Mouse (Mus musculus) ovary, postnatal 10 days (tissue): ENCODE measurements around the gene Mboat1.

Experiments used
- DNase-seq: peaks from one replicate; pipeline ENCODE4 v3.0.0; 2022; ENCODE audit warnings: low spot score

Mboat1 gene

DNA sequence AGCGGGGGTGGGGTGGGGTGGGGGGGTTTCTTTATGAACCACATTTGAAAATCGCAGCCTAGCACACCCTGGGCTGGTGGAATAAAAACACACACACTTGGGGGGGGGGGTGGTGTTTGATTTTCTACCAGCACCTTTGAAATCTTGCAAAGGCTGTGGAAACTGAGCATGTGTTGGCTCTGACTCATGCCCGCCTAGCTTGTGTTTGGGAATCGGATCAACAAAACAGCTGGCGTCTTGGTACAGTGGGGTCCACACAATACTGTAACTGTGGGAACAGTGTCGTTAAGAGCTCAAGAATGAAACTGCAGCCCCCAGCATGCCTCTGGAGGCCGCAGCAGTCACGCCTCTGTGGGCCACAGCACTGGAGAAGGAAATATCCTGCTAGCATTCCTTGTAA lies 50.2 kb downstream of the Mboat1 start:
- DNase-seq: no peak

DNA sequence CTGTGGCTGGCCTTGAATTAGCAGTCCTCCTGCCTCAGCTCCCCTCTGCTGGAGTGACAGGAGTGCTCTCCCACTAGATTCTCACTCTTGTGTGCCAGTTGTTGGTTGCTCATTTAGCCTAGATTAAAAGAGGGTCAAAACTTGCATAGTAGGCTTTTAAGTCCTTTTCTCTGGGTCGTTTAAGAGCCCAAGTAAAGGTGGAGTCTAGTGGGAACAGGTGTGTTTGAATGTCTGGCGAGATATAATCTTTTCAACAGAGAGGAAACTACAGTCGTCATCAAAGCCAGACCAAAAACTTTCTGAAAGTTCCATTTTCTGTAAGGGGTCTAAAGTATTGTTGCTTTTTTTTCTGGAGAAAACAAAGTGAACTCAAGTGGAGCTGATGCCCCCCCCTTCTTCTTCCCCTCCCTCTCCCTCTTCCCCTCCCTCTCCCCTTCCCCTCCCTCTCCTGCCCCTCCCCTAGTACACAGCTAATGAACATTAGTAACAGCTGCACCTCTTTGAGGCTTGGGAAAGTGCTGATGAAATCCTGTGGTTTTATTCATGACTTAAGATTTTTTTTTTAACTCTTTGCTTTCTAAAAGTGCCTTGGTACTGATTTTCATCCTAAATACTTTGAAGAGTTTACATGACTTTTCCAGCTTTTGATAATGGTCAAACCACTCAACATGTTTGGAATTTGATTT lies 55.9 kb downstream of the Mboat1 start:
- DNase-seq: no peak

DNA sequence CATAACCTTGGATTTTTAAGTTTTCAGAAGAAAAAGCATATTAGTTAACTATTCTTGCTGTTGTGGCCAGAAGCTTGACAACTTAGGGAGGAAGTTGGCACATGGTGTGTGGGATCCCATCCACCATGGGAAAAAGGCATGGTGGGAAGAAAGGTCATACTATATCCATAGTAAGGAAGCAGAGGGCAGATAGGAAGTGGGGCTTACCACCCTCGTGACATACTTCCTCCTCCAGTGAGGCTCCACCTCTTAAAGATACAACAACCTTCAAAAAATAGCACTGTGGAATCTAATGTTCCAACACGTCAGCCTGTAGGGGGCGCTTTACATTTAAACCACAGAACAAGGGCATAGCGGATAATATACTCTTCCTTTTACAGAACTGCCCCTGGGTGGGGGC lies 57.1 kb downstream of the Mboat1 start:
- no peak for DNase-seq

DNA sequence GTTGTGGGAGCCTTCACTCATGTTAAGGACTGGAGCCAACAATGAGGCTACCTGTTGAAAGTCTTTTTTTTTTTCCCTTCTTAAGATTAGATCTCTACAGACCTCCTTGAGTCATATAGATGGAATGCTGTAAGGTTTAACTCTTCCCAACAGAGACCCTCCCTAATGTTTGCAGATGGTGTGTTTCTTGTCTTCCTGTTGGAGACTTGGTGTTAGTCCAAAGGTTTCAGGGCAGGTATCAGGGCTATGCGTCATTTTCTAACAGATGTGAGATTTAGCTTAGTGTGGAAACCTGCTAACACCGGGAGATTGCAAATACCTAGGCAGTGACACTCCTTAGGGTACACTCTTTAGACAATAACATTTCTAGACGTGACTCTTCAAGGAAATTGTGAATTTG lies 58.5 kb downstream of the Mboat1 start:
- DNase-seq: no peak

DNA sequence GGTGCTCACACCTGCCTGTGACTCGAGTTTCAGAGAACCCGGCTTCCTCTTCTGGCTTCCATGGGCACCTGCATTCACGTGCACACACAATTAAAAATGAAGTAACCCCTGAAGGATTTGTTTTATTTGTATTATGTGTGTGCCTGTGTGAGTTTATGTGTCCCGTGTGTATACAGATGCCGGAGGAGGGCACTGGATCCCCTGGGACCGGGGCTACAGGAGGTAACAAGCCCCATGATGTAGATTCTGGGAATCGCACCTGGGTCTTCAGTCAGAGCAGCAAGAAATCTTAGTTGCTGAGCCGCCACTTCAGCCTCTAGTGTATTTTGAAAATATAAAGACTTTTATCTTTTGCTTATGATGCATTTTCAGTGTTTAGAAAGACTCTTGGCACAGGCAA lies 60.4 kb downstream of the Mboat1 start:
- DNase-seq: no peak

DNA sequence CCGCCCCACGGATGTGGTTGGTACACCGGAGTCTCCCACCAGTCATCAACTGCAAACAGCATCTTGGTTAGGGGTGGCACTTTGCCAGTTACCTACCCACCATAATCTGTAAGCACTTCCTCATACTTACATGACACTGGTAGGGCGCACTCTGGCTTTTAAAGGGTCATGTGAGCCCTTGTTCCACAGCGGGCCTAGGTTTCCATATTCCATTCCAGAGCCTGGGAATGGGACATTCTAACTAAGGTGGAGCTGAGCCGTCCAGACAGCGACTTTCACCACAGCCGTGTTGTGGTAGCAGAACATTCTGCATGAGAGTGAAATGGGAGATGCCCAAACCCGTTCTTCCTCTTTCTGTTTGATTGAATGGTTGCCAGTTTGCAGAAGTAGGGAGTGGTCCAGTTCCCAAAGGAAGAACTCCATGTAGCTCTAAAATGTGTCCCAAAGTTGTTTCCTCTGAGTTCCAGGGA lies 61.8 kb downstream of the Mboat1 start:
- DNase-seq: no peak

DNA sequence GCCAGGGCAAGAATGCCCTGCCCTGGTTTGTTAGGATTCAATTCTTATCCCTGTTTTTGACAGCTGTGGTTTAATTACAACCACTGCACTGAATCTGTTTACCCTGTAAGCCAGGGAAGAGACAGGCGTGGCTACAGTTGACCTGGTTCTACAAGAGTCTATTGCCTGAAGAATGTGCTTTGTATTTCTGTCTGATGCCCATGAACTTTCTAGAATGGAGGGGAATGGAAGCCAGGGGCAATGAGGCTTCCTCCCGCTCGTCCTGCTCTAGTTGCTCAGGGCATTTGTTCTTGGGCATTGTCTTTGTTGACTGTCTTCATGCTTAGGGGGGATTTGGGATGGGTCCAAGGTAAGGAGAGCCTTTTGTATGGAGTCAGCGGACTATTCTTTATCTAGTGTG lies 63.5 kb downstream of the Mboat1 start:
- DNase-seq: no peak

DNA sequence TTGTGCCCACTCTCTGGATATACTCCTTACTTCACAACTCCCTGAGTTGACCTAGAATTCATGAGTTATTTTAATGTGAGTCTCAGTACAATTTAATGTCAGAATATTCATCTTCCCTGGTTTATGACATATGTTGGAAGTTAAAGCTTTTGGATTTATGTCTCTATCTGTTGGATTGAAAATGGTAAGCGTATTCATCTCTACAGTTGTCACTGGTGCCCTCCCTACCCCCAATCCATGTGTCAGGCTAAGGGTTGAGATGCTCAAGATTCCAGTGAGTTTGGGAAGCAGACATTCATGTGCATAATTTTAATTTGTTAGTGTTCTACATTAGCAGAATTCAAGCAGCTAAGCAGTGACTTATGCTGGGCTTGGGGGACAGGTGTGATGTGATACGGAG lies 64.4 kb downstream of the Mboat1 start:
- DNase-seq: no peak

DNA sequence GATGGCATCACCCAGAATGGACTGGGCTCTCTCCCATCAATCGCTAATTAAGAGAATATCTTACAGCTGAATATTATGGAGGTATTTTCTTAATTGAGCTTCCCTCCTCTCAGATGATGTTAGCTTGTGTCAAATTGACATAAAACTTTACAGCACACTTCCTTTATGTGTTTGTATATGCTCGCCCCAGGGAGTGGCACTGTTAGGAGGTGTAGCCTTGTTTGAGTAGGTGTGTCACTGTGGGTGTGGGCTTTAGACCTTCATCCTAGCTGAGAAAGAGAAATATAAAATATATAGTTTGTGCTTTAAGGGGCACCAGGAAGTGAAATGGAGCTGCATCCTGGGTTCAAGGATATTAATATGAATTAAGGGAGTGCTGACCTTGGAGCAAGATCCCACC lies 66.7 kb downstream of the Mboat1 start:
- DNase-seq: no peak

DNA sequence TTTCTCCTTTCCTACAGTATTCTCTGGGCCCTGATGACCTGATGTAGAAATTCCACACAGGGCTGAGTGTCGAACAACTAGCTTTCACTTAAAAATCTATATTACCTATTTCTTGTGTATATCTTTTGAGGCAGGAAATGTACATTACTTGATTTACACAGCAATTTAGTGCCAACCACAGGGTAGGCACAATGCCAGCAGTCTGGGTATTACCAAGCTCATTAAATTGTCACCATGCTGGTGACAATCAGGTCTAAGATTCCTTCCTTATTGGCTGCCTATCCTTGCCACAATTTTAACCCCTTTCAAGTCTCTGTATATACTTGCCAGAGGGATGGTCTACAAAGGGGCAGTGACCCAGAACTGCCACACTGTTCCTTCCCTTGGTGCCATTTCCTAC lies 71.9 kb downstream of the Mboat1 start:
- DNase-seq: no peak

DNA sequence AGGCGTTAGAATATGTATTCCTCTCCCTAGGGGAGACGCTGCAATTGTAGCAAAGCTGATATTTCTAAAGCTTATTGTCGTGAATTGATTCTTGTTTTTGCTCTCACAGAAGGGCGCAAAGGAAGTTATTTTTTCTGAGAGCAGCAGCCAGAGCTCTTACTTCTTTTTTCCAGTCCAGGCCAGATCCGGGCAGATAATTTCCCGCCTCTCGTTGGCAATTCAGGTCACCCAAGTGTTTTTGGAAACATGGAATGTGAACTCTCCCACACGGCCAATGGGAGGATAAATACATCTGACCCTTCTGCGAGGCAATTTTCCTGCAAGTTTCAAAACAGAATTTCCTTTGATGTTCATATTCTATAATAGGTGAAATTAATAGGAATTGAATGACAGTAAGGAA lies 77.0 kb downstream of the Mboat1 start:
- no peak for DNase-seq

DNA sequence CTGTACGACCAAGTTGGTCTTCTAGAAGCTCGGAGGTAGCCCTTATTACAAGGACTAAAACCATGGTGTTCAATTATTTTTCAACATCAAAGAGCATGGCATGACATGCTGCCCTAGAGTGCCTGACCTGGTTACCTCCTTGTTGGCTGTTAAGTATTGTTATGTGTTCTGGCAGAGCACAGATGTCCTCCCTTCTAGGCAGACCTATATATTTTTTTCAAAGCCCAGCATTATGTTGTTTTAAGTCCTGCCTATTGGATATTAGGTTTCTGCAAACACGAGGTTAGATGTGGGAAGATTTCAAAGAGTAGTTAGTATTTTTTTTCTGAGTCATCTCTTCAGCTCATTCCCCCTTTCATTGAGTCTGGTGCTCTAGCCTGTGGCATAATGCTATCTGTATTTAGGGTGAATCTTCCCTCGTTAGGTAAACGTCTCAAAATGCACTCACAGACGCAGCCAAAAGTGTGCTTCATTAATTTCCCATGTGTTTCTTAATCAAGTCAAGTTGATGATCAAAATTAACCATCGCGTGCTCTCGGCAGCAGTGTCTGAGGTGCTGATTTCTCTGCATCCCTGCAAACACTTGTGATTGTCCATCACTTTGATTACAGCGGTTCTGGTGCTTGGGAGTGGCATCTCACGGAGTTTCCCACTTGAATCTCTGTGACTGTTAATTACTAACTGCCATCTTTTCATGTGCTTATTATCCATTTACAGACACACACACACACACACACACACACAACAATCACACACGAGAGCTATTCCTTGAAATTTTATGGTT lies 81.5 kb downstream of the Mboat1 start:
- DNase-seq: no peak

DNA sequence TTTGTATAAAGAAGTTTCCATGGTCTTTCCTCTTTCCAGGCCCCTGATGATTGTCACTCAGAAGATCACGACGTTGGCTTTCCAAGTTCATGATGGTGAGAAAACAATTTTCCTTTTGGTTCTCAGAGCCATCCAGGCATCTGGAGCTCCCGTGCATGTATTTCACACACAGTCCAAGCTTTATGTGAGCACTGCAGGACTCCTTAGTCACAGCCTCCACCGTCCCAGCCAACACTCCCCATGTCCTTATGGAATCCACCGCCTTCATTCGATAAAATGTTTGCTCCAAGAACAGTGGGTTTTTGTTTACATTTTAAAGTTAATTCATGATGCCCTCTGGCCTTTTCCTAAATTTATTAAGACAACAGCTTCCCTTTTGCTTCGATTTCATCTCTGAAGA lies 83.3 kb downstream of the Mboat1 start:
- DNase-seq: no peak

DNA sequence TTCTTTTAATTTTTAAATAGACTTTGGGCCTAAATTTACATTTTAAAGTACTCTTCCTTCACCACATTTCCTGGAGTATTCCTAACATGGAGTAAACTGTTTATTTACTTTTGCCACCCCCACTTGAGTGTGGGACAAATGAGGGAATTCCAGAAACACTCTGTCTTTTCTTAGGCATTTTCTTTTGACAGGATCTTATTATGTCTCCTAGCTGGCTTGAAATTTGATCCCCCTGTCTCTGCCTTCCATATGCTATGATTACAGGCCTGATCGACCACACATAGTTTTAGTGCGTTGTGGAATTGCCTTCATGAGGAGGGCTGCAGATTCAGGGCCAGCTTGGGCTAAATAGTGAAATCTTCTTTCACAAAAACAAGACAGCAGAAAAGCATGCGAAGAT lies 85.0 kb downstream of the Mboat1 start:
- DNase-seq: no peak

DNA sequence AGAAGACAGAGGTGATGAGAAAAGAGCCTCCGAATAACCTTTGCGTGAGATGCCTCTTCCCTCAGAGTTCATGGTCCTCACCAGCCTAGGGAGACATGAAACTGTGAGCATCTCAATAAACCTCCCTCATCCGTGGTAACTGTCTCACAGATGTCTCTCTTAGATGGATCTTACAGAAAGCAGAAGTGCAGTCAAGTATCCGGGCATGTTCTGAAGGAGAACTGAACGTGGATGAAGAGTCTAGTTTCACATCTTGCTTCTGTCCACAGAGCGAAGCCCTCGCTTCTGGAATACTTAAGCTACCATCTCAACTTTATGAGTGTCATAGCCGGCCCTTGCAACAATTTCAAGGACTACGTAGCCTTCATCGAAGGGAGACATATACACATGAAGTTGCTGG lies 87.8 kb downstream of the Mboat1 start:
- no peak for DNase-seq

DNA sequence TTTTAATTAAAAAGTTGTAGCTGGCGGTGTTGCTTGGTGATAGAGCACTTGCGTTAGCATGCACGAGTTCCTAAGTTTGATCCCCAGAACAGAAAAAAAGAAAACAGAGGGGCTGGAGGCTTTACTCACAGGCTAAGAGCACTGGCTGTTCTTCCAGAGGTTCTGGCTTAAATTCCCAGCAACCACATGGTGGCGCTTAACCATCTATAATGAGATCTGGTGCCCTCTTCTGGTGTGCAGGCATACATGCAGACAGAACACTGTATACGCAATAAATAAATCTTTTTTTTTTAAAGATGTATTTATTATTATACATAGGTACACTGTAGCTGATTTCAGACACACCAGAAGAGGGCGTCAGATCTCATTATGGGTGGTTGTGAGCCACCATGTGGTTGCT lies 88.4 kb downstream of the Mboat1 start:
- DNase-seq: no peak

DNA sequence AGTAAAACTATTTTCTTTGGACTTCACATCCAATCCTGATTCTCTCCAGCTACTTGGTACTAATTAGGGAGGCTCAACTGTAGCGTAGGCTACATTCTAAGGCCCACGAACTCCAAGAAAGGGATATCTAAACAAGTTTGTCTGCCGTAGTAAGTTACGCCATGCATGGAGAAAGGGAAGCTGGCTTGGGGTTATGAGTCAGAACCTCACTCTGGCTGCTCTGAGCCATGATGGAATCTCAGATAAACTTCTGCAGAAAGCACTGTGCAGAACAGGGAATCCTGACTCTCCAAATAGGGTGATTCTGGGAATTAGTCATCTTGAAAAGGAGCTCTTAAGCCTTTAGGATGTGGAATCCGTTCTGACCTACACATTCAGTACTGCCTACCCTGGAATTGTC lies 92.5 kb downstream of the Mboat1 start:
- no peak for DNase-seq

DNA sequence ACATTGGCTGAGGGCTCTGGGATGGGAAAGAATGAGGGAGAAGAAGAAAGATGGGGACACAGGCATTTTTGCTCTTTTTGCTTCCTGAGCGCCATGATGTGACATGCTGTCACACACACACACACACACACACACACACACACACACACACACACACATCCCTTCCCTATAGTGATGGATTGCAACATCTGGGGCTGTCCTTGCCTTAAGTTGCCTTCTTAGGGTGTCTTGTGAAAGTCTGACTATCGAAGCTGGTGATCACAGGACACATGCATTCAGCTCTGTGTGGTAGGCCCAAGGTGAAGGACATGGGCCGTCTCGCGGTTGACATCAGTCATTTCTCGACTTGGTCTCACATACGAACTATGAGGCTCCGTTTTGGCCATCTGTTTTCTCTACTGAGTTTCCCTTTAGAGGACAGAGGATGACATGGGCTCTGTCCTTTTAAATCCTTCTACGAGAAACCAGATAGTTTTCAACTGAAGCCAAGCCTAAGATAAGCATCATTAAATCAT lies 93.4 kb downstream of the Mboat1 start:
- no peak for DNase-seq

DNA sequence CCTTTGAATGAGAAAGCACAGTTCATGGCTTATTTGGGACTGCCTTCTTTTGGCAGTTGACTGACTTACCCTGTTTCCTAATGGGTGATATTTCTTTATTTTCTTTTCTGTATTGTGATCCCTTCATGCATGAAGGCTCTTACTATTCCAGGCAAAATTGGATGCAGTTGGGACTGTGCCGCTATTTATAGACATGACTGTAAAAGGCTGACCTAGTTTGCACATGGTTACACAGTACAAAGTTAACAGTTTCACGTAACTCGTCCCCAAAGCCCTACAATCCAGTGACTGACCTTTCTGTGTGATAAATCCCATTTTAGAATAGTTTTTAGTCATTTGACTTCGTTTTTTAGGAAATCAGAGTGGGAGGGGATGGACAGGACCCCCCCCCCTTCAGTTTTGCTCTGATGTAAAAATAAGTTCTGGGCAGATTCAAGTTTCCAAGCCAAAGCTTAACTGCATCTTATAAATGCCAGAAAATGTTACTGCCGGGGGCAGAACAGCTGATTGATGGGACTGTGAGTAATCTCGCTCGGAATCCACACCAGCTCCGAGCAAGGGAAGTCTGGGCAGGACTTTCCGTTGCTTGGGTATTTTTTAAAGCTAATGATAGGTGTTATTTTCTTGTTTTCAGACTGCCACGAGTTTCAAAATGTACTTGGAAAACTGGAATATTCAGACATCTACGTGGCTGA lies 98.9 kb downstream of the Mboat1 start:
- no peak for DNase-seq

DNA sequence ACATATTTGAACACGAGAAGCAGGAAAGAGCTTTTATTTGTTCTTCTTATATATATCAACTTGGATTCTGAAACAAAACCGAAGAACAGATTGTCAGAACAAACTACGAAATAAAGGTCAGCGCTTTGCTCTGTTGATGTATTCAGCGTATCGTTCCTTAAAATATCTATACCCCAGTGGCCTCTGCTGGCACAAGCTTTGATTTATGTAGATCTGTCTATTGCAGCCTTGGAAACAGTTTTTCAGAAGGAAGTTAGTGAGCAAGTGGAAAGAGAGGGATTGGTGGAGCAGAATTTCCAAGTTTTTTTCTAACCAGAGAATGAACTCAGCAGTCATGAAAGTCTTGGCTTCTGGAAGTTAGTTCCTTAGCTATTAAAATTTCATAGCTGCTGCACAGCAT lies 103.1 kb downstream of the Mboat1 start:
- no peak for DNase-seq

DNA sequence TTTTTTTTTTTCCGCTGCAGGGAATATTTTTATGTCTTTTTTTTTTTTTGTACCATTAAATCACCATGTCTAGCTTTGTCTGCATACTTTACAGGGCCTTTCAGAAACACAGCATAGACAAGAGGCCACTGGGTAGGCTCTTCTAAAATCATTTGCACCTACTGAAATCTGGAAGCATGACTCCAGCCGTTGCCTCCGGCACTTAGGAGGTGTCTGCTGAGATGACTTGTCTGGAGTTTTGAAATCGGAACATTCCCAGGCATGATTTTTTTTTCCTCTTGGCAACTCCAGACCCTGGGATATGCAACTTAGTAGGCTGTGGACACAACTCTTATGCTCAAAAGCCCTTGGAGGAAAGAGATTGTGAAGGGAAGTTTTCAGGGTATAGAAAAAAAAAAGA lies 109.3 kb downstream of the Mboat1 start:
- no peak for DNase-seq

DNA sequence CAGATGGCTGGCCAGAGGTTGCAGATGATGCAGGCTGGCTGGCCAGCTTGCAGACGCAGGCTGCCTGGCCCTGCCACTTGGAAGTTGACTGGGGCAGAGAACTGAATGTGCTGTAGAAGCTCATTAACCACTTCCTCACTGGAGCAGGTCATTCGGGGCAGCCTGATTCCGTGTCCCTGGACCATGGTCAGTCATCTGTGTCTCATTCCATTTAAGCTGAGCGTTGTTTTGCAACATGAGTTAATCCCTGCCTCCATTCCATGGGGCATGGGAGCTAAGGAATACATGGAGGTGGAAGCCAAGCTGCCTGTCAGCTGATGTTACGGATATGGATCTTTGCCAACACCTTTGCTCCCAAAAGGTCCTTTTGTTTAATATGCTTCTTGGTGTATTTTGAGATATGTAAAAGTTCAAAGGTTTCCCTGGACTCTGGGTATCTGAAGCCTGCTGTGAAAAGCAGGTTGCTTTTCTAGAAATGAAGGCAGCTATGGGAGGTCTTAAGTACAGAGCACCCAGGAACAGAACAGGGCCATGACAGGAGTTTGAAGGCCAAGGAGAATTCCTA lies 114.1 kb downstream of the Mboat1 start:
- DNase-seq: no peak

DNA sequence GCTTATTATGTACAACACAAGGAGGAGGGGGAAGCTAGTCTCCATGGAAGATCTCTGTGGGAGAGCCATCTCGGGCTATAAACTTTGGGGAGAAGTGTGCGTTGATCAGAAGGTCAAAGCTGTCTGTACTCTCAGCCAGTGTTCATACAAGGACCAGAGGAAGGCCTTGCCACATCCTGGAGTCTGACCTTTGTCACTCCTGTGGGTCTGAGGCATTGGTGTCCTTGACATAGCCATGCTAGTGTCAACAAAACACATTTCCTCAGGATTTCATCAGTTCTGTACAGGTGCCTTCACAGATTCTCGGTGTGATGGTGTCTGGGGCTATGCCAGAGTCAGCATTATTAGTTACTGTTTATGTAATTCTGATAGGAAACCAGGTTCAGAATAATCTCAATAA lies 115.1 kb downstream of the Mboat1 start:
- DNase-seq: no peak
